Mouse (Mus musculus): ENCODE measurements around the gene Gm44502. TPM values are rescaled to one million over a fixed set of nuclear protein-coding genes. Genes with fewer than 3 reads are reported as not detected.

Gene Gm44502
- polyA plus RNA-seq, 1 experiment from 2014 or later = not detected

Other genes with a start within 250 kb of the Gm44502 start
- gene Plxnb2, start 248.9 kb downstream of the Gm44502 start, polyA plus RNA-seq (2016; fragmentation: Nextera tagmentation; extraction: Ambion mirVana) = 147 and 162 TPM in 2 replicates
- gene Dennd6b, start 233.2 kb downstream of the Gm44502 start, polyA plus RNA-seq (2016; fragmentation: Nextera tagmentation; extraction: Ambion mirVana) = 21.2 and 27.5 TPM in 2 replicates
- gene Ppp6r2, start 218.1 kb downstream of the Gm44502 start, polyA plus RNA-seq (2016; fragmentation: Nextera tagmentation; extraction: Ambion mirVana) = 15.4 and 21.2 TPM in 2 replicates
- 71.9 and 80.9 TPM in 2 replicates for gene Sbf1, start 114.4 kb downstream of the Gm44502 start, polyA plus RNA-seq (2016; fragmentation: Nextera tagmentation; extraction: Ambion mirVana)
- 0.11 and 0.18 TPM in 2 replicates for gene Adm2, start 107.0 kb downstream of the Gm44502 start, polyA plus RNA-seq (2016; fragmentation: Nextera tagmentation; extraction: Ambion mirVana)
- not detected in 2 replicates for gene Miox, start 95.3 kb downstream of the Gm44502 start, polyA plus RNA-seq (2016; fragmentation: Nextera tagmentation; extraction: Ambion mirVana)
- 40.8 and 45.1 TPM in 2 replicates for gene Lmf2, start 74.0 kb downstream of the Gm44502 start, polyA plus RNA-seq (2016; fragmentation: Nextera tagmentation; extraction: Ambion mirVana)
- 197 and 200 TPM in 2 replicates for gene Ncaph2, start 74.0 kb downstream of the Gm44502 start, polyA plus RNA-seq (2016; fragmentation: Nextera tagmentation; extraction: Ambion mirVana)
- gene Sco2, start 55.9 kb downstream of the Gm44502 start, polyA plus RNA-seq (2016; fragmentation: Nextera tagmentation; extraction: Ambion mirVana) = 7.4 and 9.0 TPM in 2 replicates
- gene Tymp, start 52.7 kb downstream of the Gm44502 start, polyA plus RNA-seq (2016; fragmentation: Nextera tagmentation; extraction: Ambion mirVana) = 1.2 and 1.5 TPM in 2 replicates
- gene Odf3b, start 50.4 kb downstream of the Gm44502 start, polyA plus RNA-seq (2016; fragmentation: Nextera tagmentation; extraction: Ambion mirVana) = 0.39 and 0.53 TPM in 2 replicates
- 0.08 TPM in 1 of 2 replicates, not detected in the other for gene Klhdc7b, start 44.8 kb downstream of the Gm44502 start, polyA plus RNA-seq (2016; fragmentation: Nextera tagmentation; extraction: Ambion mirVana)
- not detected in 2 replicates for gene Syce3, start 19.2 kb downstream of the Gm44502 start, polyA plus RNA-seq (2016; fragmentation: Nextera tagmentation; extraction: Ambion mirVana)
- gene Cpt1b, start 3.8 kb downstream of the Gm44502 start, polyA plus RNA-seq (2016; fragmentation: Nextera tagmentation; extraction: Ambion mirVana) = 1.0 and 1.1 TPM in 2 replicates
- 3.0 and 4.5 TPM in 2 replicates for gene C730034F03Rik, start 107 bp downstream of the Gm44502 start, polyA plus RNA-seq (2016; fragmentation: Nextera tagmentation; extraction: Ambion mirVana)
- 38.6 and 41.9 TPM in 2 replicates for gene Chkb, start 212 bp upstream of the Gm44502 start, polyA plus RNA-seq (2016; fragmentation: Nextera tagmentation; extraction: Ambion mirVana)
- 1.6 and 2.5 TPM in 2 replicates for gene Mapk8ip2, start 24.2 kb upstream of the Gm44502 start, polyA plus RNA-seq (2016; fragmentation: Nextera tagmentation; extraction: Ambion mirVana)
- gene Arsa, start 47.7 kb upstream of the Gm44502 start, polyA plus RNA-seq (2016; fragmentation: Nextera tagmentation; extraction: Ambion mirVana) = 9.6 and 11.2 TPM in 2 replicates
- gene Shank3, start 69.9 kb upstream of the Gm44502 start, polyA plus RNA-seq (2016; fragmentation: Nextera tagmentation; extraction: Ambion mirVana) = 2.1 and 2.8 TPM in 2 replicates
- gene Acr, start 138.6 kb upstream of the Gm44502 start, polyA plus RNA-seq (2016; fragmentation: Nextera tagmentation; extraction: Ambion mirVana) = 0.10 TPM in 1 of 2 replicates, not detected in the other
- 64.8 and 65.6 TPM in 2 replicates for gene Rabl2, start 162.2 kb upstream of the Gm44502 start, polyA plus RNA-seq (2016; fragmentation: Nextera tagmentation; extraction: Ambion mirVana)